In the genomic region with DNA sequence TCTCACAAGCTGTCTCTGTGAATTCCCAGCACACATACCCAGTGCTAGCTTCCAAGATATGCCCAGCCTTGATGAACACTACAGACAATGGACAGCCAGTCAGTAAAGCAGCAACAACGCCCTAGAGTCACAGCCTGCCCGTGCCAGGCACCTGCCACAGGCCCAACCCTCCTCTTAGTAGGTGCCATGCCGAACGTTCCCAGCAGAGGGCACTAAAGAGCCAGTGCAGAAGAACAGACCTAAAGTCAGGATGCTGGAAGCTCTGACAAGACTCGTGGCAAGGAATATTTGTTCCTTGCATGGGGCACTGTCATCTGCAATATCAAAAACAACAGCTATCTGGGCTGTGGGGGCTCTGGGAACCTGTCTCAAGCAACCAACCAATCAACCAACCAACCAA, we compare ENCODE assay signal across 7 mouse cellular contexts. TPM values are rescaled to one million over a fixed set of nuclear protein-coding genes. Genes with fewer than 3 reads are reported as not detected.
A peak's percentile ranks its signal among the peaks of the same experiment; 100 is the strongest.
DNase-seq lines count a peak whose midpoint lies in the region.

No protein-coding gene starts in this region.

- peak overlapping the region; percentile 56; the same call in 1 of the 2 replicates for H3K27ac ChIP-seq in heart, embryonic 10.5 days

- H3K27me3 ChIP-seq in heart, embryonic 10.5 days (ENCODE audit: insufficient read depth, poor library complexity, severe bottlenecking) = no peaks in the 10 kb centered on the region

- peaks cover 39% of the 10 kb centered on the region for H3K4me1 ChIP-seq in heart, embryonic 10.5 days

- peaks cover 54% of the 10 kb centered on the region for H3K36me3 ChIP-seq in heart, embryonic 10.5 days

- WGBS in heart, embryonic 10.5 days = 22% methylated on average over 5 of the region's 5 CpGs

- peak; percentile 78 for DNase-seq in ES-CJ7 (ENCODE audit: low read depth, low spot score)
- peak; percentile 76 to 95 for DNase-seq in adrenal gland, adult (ENCODE audit: inconsistent age in 2 of 2, low spot score in 1 of 2)
- peak; percentile 72 for DNase-seq in embryo, embryonic 11 days
- peak; percentile 85 for DNase-seq in heart, embryonic 10.5 days (ENCODE audit: low spot score)
- peak; percentile 80 to 96 for DNase-seq in layer of hippocampus, postnatal 25 days (ENCODE audit: extremely low spot score in 1 of 2, low spot score in 1 of 2)
- peak; percentile 76 to 88 for DNase-seq in lung, postnatal 4 days
- DNase-seq in right cerebral cortex, postnatal 4 days = peak; percentile 86

- H3K4me3 ChIP-seq in heart, embryonic 10.5 days = no peak overlapping the region

- H3K9me3 ChIP-seq in heart, embryonic 10.5 days = no peaks in the 10 kb centered on the region

RNA-seq across cellular contexts. Expression of a gene that starts 4.2 kb away (rescaled TPM):
- polyA plus RNA-seq in heart, embryonic 10.5 days (2016; fragmentation: Nextera tagmentation; extraction: Ambion mirVana) = 280 and 331 TPM in 2 replicates
- 100 to 1,000 TPM; 277 to 297 TPM for total RNA-seq in layer of hippocampus, postnatal 25 days (2021)

RNA-seq across cellular contexts. Expression of a gene that starts 52.3 kb away (rescaled TPM):
- polyA plus RNA-seq in heart, embryonic 10.5 days (2016; fragmentation: Nextera tagmentation; extraction: Ambion mirVana) = 16.9 and 27.0 TPM in 2 replicates
- under 1 TPM in 1 of 2 experiments, not detected in 1; 0.17 TPM for total RNA-seq in layer of hippocampus, postnatal 25 days (2021)
